Mouse (Mus musculus): ENCODE measurements around the gene Dctn3.

Gene Dctn3

DNA sequence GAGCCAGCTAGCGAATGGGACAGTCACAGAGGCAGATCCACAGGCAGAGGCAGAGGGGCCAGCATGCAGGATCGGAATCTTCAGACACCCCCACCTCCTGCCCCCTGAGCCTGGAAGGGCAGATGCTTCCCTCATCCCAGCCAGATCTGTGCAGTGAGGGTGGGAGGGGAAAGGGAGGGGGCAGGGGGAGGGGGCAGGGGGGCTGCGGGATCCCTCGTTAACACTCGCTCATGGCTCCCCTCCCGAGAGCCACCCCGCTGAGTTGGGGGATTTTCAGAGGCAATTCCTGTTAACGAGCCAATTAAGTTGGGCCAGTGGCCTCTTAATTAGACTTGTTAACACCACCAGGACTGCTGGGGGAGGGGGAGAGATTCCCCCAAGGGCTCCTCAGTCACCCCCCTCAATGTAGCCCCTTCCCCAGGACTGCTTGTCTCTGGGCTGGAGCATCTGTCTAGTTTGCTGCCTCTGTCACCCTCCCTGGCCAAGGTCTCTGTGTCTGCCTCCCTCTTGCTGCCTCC lies 50.9 kb downstream of the Dctn3 start:
- no peak for DNase-seq (ENCODE audit: low read depth, low spot score)

DNA sequence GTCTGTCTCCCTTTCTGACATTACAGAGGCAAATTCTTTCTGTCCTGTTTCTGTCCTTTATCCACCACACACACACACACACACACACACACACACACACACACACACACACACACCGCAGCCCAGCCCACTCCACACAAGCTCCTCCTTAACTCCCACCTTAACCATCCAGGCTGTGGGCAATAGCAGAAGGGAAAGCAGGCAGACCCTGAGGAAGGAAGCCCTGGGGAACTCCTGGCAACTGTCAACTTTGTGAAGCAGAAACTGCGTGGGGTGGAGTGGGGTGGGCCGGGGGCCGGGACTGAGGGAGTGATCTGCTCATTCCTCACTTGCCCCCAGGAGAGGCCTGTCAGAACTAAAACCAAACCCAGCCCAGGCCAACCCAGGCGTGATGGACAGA lies 51.5 kb downstream of the Dctn3 start:
- DNase-seq (ENCODE audit: low read depth, low spot score), result no peak

- no peak for DNase-seq (ENCODE audit: low read depth, low spot score)
These were observed 52.1 kb downstream of the Dctn3 start for GRCm38 (mm10) chr4:41670836-41671235.

GRCm38 (mm10) chr4:41666646-41667045 lies 56.3 kb downstream of the Dctn3 start:
- DNase-seq (ENCODE audit: low read depth, low spot score), result no peak

DNA sequence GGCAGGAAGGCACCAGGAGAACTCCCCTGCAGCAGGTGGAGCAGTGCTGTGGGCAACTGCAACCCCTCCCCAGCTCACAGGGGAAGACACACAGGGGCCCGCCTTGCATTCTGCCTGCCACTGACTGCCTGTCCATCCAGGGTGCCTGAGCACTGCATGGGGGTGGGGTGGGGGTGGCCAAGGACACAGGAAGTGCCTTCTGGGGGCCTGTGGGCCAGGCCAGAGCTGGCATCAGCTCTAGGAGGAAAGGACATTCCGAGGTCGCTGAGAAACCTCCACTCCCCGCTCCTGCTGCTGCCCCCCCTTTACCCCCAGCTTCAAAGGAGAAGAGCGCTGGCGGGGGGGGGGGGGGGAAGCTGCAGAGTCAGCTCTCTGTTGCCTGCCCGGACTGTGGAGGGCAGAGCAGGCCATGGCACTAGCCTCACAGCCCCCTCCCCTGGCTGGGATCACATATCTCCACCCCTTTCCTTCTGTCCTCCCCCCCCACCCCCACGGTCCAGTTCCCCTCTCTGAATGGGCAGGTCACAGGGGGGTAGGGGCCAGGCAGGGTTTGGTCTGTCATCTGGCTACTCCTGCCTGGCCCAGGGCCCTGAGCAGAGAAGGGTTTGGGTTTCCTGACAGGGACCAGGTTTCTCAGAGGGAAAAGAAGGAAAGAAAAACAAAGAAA lies 57.8 kb downstream of the Dctn3 start:
- no peak for DNase-seq (ENCODE audit: low read depth, low spot score)

All from 3T3-L1 (cell line).